Mouse (Mus musculus) MEL (cell line): ENCODE results near the gene Nlrc4.

Experiments
- CTCF ChIP-seq, 3 experiments: IDR thresholded peaks in 2 of 3; conservative IDR thresholded peaks in 1 of 3; 2 replicates each; pipeline ENCODE4 v1.5.1; 2011 to 2012; ENCODE audit warnings: low read length in 3 of 3, low read depth in 2 of 3, mild to moderate bottlenecking in 2 of 3, improper control_type of control experiment in 1 of 3, inconsistent platforms in 1 of 3, mixed read lengths in 1 of 3, moderate library complexity in 1 of 3; ENCODE audit not compliant: control insufficient read depth in 1 of 3, insufficient read depth in 1 of 3, poor library complexity in 1 of 3, severe bottlenecking in 1 of 3
- ELF1 ChIP-seq: IDR thresholded peaks from 2 replicates; pipeline ENCODE4 v1.6.1; 2014; ENCODE audit warnings: low read depth, mild to moderate bottlenecking, inconsistent platforms, low read length, improper control_type of control experiment, moderate library complexity
- EP300 ChIP-seq, 2 experiments: IDR thresholded peaks; 2 replicates each; pipeline ENCODE4 v1.6.1; 2011; ENCODE audit warnings: improper control_type of control experiment in 2 of 2, low read length in 2 of 2, low read depth in 1 of 2, mild to moderate bottlenecking in 1 of 2
- GATA1 ChIP-seq: IDR thresholded peaks from 2 replicates; pipeline ENCODE4 v1.6.1; 2011; ENCODE audit warnings: low read depth, low read length, improper control_type of control experiment
- MAX ChIP-seq: IDR thresholded peaks from 2 replicates; pipeline ENCODE4 v1.6.1; 2011; ENCODE audit warnings: low read length, improper control_type of control experiment
- MEF2A ChIP-seq: IDR thresholded peaks from 2 replicates; pipeline ENCODE4 v1.6.1; 2014; ENCODE audit warnings: low read depth, mild to moderate bottlenecking, inconsistent platforms, low read length, improper control_type of control experiment; ENCODE audit not compliant: poor library complexity, insufficient replicate concordance, severe bottlenecking; ENCODE audit errors: extremely low read depth
- MYC ChIP-seq: IDR thresholded peaks from 2 replicates; pipeline ENCODE4 v1.6.1; 2011; ENCODE audit warnings: low read depth, mild to moderate bottlenecking, low read length, improper control_type of control experiment, moderate library complexity
- NRF1 ChIP-seq: IDR thresholded peaks from 2 replicates; pipeline ENCODE4 v1.6.1; 2014; ENCODE audit warnings: low read depth, mild to moderate bottlenecking, inconsistent platforms, low read length, improper control_type of control experiment, moderate library complexity; ENCODE audit not compliant: poor library complexity, insufficient read depth, severe bottlenecking
- POLR2A ChIP-seq, 2 experiments: IDR thresholded peaks; 2 replicates each; pipeline ENCODE4 v1.6.1; 2011 to 2012; ENCODE audit warnings: low read length in 2 of 2, mild to moderate bottlenecking in 2 of 2, control low read depth in 1 of 2, improper control_type of control experiment in 1 of 2, low read depth in 1 of 2, moderate library complexity in 1 of 2; ENCODE audit not compliant: control insufficient read depth in 1 of 2, insufficient read depth in 1 of 2, poor library complexity in 1 of 2
- SIN3A ChIP-seq: IDR thresholded peaks from 2 replicates; pipeline ENCODE4 v1.6.1; 2012; ENCODE audit warnings: low read length, improper control_type of control experiment, inconsistent platforms
- SMC3 ChIP-seq: IDR thresholded peaks from 2 replicates; pipeline ENCODE4 v1.6.1; 2011; ENCODE audit warnings: low read depth, low read length, improper control_type of control experiment
- TCF12 ChIP-seq: IDR thresholded peaks from 2 replicates; pipeline ENCODE4 v1.6.1; 2014; ENCODE audit warnings: low read depth, mild to moderate bottlenecking, inconsistent platforms, low read length, improper control_type of control experiment, moderate library complexity

- TF ChIP-seq SMC3, result no peak
- no peak for TF ChIP-seq CTCF (IDR thresholded peaks at IDR 0.05 in 2 of 3, conservative IDR thresholded peaks at IDR 0.05 in 1 of 3; ENCODE audit: control insufficient read depth in 1 of 3, insufficient read depth in 1 of 3, low read depth in 2 of 3, low read length in 3 of 3, poor library complexity in 1 of 3, severe bottlenecking in 1 of 3)
- TF ChIP-seq EP300 (IDR thresholded peaks at IDR 0.05; ENCODE audit: low read depth in 1 of 2, low read length in 2 of 2), result no peak
- TF ChIP-seq MAX, result no peak
- TF ChIP-seq NRF1, result no peak
- TF ChIP-seq POLR2A (IDR thresholded peaks at IDR 0.05; ENCODE audit: control insufficient read depth in 1 of 2, insufficient read depth in 1 of 2, low read depth in 1 of 2, low read length in 2 of 2, poor library complexity in 1 of 2), result no peak
- TF ChIP-seq ELF1, result no peak
- TF ChIP-seq MEF2A, result no peak
- TF ChIP-seq MYC, result no peak
- TF ChIP-seq GATA1, result no peak
- no peak for TF ChIP-seq TCF12
- no peak for TF ChIP-seq SIN3A
Measured at GRCm38 (mm10) chr17:74453928-74454327, 5.0 kb downstream of the Nlrc4 start.
